ENCODE assay signal across 9 mouse cellular contexts in the genomic region with DNA sequence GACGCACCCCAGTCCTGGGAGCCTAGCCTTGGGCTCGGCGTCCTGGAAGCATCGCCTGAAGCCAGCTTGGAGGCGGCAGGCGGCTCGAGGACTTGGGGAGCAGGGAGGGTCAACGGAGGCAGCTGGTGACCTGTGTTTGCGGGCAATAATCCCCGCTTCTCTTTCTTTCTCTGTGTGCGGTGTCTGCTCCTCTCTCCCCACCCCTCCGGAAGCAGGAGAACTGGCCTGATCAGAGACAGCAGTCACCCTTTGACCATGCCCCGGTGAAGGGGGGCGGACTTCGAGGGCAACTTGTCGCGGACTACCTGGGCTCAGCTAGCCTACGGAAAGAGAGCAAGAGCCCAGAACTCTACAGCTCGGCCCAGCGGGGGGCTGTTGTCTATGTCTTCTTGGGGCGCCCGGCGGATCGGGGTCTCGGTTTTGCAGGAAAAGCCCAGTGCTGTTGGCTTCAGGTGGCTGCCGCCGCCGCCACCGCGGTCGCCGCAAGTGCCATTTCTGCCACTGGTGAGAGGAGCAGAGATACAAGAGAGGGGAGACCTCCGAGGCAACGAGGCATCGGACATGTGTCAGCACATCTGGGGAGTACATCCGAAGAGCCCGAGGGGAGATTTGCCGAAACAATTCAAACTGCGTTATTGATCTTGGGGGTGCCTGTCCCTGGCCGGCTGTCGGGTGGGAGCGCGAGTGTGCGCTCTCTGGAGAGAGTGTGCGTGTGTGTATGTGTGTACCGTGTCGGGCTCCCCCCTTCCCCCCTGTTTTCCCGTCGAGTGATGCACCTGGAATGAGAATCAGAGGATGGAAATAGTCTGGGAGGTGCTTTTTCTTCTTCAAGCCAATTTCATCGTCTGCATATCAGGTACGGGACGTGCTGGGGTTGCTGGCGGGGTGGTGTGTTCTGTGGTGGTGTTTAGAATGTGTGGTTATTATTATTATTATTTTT. TPM values are rescaled to one million over a fixed set of nuclear protein-coding genes. Genes with fewer than 3 reads are reported as not detected.
DNase-seq lines count a peak whose midpoint lies in the region; ATAC-seq lines count a peak whose summit lies in the region.
"Had no signal": no experiment of that assay in that cellular context is flagged by ENCODE, and none has a peak within 500 bp of the region (broad histone marks: within the 10 kb centered on the region; RNA-seq: fewer than 3 reads in every experiment).

No protein-coding gene starts in this region.

- H3K9me3 ChIP-seq in heart, embryonic 16.5 days (replicated peaks; ENCODE audit: control insufficient read depth, low read length), result no peaks in the 10 kb centered on the region
- no peaks in the 10 kb centered on the region for H3K9me3 ChIP-seq in embryonic facial prominence, embryonic 15.5 days (replicated peaks)
- H3K9me3 ChIP-seq in limb, embryonic 12.5 days, result no peaks in the 10 kb centered on the region

- no peak overlapping the region for H3K27ac ChIP-seq in heart, embryonic 16.5 days (ENCODE audit: low read length)
- no peak overlapping the region for H3K27ac ChIP-seq in embryonic facial prominence, embryonic 15.5 days (replicated peaks)
- no peak overlapping the region for H3K27ac ChIP-seq in limb, embryonic 12.5 days

- intact Hi-C loops in heart, postnatal 10 days (cut with DNase I), result no loop called here

- peak overlapping the region; percentile 64 for H3K4me2 ChIP-seq in heart, embryonic 16.5 days (ENCODE audit: low read depth, low read length)
- peak overlapping the region; percentile 82 for H3K4me2 ChIP-seq in embryonic facial prominence, embryonic 15.5 days (replicated peaks)
- peak overlapping the region; percentile 70 for H3K4me2 ChIP-seq in limb, embryonic 12.5 days

- H3K4me3 ChIP-seq in heart, embryonic 16.5 days (ENCODE audit: low read length), result peak overlapping the region; percentile 42
- peak overlapping the region; percentile 45 for H3K4me3 ChIP-seq in embryonic facial prominence, embryonic 15.5 days (replicated peaks)
- peak overlapping the region; percentile 40 for H3K4me3 ChIP-seq in limb, embryonic 12.5 days (replicated peaks)

- 2% methylated on average over 53 of the region's 53 CpGs for WGBS in heart, embryonic 16.5 days
- under 1% methylated on average over 53 of the region's 53 CpGs for WGBS in embryonic facial prominence, embryonic 15.5 days
- WGBS in limb, embryonic 12.5 days, result under 1% methylated on average over 52 of the region's 53 CpGs

- no peak for DNase-seq in heart, postnatal 10 days
- peak; percentile 21 for DNase-seq in ZHBTc4 (ENCODE audit: low read depth, low spot score)
- DNase-seq in right cerebral cortex, postnatal 4 days, result peak; percentile 23
- DNase-seq in kidney, postnatal 36 days, result no peak

- peaks cover 54% of the 10 kb centered on the region for H3K27me3 ChIP-seq in heart, embryonic 16.5 days (ENCODE audit: control insufficient read depth, insufficient read depth, low read length)
- H3K27me3 ChIP-seq in embryonic facial prominence, embryonic 15.5 days, result peaks cover 62% of the 10 kb centered on the region
- peaks cover 71% of the 10 kb centered on the region for H3K27me3 ChIP-seq in limb, embryonic 12.5 days

- no peak for ATAC-seq in heart, embryonic 16.5 days (replicated peaks; ENCODE audit: extremely low read depth, insufficient read depth, low FRiP score)
- no peak for ATAC-seq in embryonic facial prominence, embryonic 15.5 days (ENCODE audit: insufficient number of reproducible peaks, low FRiP score, low TSS enrichment, low read depth)
- no peak; the same call in 1 of the 2 replicates for ATAC-seq in limb, embryonic 12.5 days (ENCODE audit: insufficient number of reproducible peaks, insufficient read depth, low FRiP score, low TSS enrichment, low read depth)
- ATAC-seq in frontal cortex, adult (ENCODE audit: low TSS enrichment), result no peak

- no peak overlapping the region for H3K9ac ChIP-seq in heart, embryonic 16.5 days (ENCODE audit: low read length)
- no peak overlapping the region for H3K9ac ChIP-seq in embryonic facial prominence, embryonic 15.5 days
- no peak overlapping the region for H3K9ac ChIP-seq in limb, embryonic 12.5 days (replicated peaks)

- no peaks in the 10 kb centered on the region for H3K36me3 ChIP-seq in heart, embryonic 16.5 days (ENCODE audit: control insufficient read depth, insufficient read depth)
- H3K36me3 ChIP-seq in embryonic facial prominence, embryonic 15.5 days, result no peaks in the 10 kb centered on the region
- H3K36me3 ChIP-seq in limb, embryonic 12.5 days, result no peaks in the 10 kb centered on the region

- peaks cover 5% of the 10 kb centered on the region; the same call in 1 of the 2 replicates for H3K4me1 ChIP-seq in heart, embryonic 16.5 days (ENCODE audit: control insufficient read depth, insufficient read depth, low read length)
- peaks cover 26% of the 10 kb centered on the region for H3K4me1 ChIP-seq in embryonic facial prominence, embryonic 15.5 days
- H3K4me1 ChIP-seq in limb, embryonic 12.5 days (replicated peaks), result peaks cover 14% of the 10 kb centered on the region

RNA-seq across cellular contexts. Expression of gene Car10, which starts 1.9 kb away (rescaled TPM):
- 0.05 TPM in 1 of 2 replicates, not detected in the other for polyA plus RNA-seq in heart, embryonic 16.5 days (2015; fragmentation: Nextera tagmentation; extraction: Ambion mirVana)
- not detected for total RNA-seq in heart, postnatal 10 days (2021)
- polyA plus RNA-seq in embryonic facial prominence, embryonic 15.5 days (2015; fragmentation: Nextera tagmentation; extraction: Ambion mirVana), result 2.2 and 3.1 TPM in 2 replicates
- 0.29 and 0.56 TPM in 2 replicates for polyA plus RNA-seq in limb, embryonic 12.5 days (2016; fragmentation: Nextera tagmentation; extraction: Ambion mirVana)
- polyA plus RNA-seq: gonadal fat pad, adult 2 months had no signal

Comparison
In these comparisons a context has a peak if more than half of its experiments do, and no peak if none do; other contexts are left out.
1. DNase-seq: peak in ZHBTc4 (single experiment) and right cerebral cortex, postnatal 4 days (single experiment); none in heart, postnatal 10 days (0 of 2) and kidney, postnatal 36 days (0 of 2).
2. Peak in every context shown above with its lines, with median percentiles within 50 percentile points of each other: H3K4me2 ChIP-seq and H3K4me3 ChIP-seq.